Mouse (Mus musculus): ENCODE data around the gene Plek.
"Not testable (repeated sequence)": the region's sequence is repeated elsewhere in the genome, so short reads cannot be mapped to it uniquely, and the experiment has no call there.

Plek gene

DNA sequence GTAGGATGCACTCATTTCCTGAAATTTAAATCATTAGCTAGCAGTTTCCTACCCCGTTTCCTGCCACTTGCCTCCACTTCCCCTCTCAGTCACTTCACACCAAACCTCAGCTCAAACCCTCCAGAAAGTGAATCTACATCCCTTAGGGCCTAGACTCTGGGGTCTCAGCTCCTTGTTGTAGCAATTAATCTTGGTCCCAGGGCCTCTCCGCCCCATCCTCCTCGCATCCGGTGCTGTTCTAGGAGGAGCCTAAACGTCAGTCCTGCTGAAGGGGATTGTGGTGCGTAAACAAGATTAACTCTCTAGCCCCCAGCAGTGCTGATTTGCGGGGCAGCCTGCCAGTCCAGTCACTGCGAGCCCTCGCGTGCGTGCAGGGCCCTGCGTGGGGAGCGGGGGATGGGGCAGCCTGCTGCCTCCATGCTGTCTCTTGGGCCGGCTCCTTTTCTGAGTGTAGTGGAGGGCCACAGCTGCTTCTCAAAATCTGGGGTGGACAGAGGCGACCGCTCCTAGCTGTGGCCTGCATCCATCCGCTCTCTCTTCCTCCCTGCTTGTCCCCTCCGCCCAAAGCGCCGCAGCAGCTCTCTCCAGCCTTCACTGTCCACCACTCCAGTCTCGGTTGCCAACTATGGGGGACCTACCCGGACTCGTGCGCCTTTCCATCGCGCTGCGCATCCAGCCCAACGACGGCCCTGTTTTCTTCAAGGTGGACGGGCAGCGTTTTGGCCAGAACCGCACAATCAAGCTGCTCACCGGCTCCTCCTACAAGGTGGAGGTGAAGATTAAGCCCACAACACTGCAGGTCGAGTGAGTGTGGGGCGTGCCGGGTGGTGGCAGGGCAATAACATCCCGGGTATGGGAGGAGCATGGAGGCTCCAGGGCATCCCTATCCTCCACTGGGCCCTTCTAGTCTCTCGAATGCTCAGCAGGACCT is at the start of gene Plek, which contains the start of gene Cnrip1:
Plek (minus strand) TSS at position 837 of the 931 bp plus-strand sequence.
Cnrip1 (plus strand) TSS at position 42 of the 931 bp plus-strand sequence.
- peak; percentile 76 for DNase-seq (ENCODE audit: low spot score)

- DNase-seq (ENCODE audit: low spot score) = no peak
These were observed 33.9 kb upstream of the Plek start for GRCm38 (mm10) chr11:17086106-17086505.

- no peak for DNase-seq (ENCODE audit: low spot score)
These were observed 31.7 kb upstream of the Plek start for GRCm38 (mm10) chr11:17083866-17084265.

GRCm38 (mm10) chr11:17083455-17083854 is 31.3 kb upstream of the Plek start:
- no peak for DNase-seq (ENCODE audit: low spot score)

DNA sequence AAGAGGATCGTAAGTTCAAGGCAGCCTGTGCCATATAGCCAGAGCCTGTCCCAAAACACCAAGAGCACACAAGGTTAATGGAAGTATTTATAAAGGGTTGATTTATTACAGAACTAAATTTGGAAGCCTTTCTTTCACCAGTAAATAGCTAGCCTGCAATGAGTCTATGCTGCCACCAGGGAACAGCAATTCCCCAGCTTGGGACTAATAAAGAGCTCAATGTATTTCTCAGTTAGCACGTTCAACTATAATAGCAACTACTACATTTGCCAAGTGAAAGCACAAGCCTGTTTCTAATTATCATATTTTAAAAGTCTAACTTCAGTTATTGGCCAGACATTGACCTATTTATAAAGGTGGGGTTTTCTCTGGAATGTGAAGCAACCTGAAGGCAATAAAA is 30.8 kb upstream of the Plek start:
- peak; percentile 45 for DNase-seq (ENCODE audit: low spot score)

GRCm38 (mm10) chr11:17082086-17082485 is 29.9 kb upstream of the Plek start:
- no peak for DNase-seq (ENCODE audit: low spot score)

DNA sequence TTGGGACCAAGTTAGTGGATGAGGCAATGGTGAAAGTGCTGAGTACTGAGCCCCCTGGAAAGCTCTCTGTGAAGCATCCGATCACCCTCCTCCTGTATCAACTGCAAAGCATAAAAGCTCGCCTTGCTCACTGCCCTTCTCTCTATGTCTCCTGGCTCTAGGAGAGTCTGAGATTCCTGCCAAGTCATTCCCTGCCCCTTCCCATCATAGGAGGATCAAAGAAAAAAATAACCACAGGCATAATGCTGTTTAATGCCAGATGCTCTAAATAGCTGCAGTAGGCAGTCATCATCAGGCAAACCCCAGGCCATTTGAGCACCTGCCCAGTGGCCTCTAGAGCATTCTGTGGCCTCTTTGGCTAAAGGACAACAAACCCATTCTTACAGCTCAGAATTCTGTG is 23.5 kb upstream of the Plek start:
- no peak for DNase-seq (ENCODE audit: low spot score)

DNA sequence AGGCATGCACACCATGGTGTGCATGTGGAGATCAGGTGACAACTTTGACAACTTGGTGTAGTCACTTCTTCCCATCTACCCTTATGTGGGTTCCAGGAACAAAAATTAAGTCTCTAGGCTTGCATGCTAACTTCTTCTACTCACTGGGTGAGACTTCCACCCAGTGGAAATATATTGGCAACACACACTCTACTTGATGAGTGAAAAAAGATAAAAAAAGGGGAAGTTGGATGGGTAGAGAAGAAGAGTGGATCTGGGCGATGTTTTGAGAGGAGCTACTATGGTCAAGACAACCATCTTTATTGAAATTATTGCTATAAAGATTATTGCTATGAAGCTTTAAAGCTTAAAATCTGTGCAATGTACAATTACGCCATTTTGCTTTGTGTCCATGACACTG is 17.2 kb upstream of the Plek start:
- not testable (repeated sequence) for DNase-seq (ENCODE audit: low spot score)

DNA sequence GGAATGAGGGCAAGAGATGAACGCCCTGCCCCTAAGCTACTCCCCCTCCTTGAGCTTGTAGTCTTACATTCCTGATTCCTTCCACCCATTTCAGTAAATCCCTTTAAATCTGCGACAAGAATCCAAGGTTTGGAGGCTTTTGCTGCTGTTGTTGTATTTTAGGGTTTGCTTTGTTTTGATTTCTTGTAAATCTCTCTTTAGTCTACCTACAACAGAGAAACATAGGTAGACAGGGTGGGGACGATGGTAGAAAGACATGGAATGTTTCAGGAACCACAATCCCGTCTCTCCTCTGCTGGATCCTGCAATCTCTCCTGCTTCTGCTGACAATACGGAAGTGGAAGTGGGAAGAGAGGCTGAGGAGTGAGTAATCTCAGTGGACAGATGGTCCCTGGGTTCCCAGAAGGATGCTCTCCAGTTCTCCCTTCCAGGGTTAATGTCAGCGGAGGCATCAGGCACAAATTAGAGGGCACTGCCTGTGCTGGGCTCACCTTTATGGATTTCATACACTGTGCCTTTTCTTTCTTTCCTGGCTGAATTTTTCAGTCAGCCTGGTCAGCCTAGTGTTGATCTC is 382 bp upstream of the Plek start:
- no peak for DNase-seq (ENCODE audit: low spot score)

DNA sequence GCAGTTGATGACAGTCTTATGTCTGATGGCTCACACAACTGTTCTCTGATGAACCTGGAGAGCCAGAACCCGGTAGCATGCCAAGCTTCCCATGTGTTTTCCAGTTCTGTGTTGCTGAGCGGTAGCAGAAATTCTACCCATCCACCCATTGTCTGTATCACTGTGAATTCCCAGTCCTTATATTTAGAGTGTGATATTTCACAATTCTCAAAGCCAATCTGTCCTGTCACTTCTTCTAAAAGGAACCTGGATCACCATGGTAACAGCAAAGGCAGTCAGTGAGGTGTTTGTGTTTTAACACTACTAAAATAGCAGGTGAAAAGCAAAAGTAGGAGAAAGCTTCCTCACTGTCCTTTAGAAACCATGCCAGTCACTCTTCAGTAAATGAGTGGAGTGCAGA is 6.4 kb downstream of the Plek start:
- DNase-seq (ENCODE audit: low spot score) = no peak

DNA sequence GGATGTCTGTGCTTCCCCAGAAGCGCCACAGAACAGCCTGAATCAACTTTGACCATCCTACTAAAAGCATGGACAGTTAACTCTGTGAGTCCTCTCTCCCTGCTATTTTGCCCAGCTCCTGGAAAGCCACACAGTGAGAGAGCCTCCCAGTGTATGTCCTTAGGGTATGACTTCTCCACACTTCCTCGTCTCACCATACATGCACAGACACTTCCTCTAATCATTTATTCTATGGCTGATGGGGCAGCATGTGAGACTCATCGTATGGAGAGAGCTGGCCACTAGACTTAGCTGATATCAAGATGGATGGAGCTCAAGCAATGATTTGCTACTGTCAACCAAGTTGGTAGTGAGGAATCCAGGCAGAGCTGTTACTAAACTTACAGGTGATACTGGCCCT is 28.2 kb downstream of the Plek start:
- no peak for DNase-seq (ENCODE audit: low spot score)

- no peak for DNase-seq (ENCODE audit: low spot score)
These were observed 29.0 kb downstream of the Plek start for GRCm38 (mm10) chr11:17023206-17023605.

DNA sequence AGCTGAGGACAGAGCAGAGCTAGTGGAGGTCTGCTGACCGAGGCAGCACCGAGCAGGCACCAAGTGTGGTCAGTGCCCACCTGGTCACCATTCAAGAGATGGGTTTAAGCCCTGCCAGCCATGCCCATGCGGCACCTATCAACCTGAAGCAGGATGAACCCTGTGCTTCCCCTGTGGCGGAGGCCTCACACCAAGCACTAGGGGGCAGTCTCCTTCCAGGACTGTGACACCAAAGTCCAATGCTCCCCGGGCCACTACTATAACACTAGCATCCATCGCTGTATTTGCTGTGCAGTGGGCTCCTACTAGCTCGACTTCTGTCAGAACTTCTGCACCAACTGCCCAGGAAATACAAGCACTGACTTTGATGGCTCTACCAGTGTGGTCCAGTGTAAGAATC is 32.9 kb downstream of the Plek start:
- DNase-seq (ENCODE audit: low spot score) = no peak

DNA sequence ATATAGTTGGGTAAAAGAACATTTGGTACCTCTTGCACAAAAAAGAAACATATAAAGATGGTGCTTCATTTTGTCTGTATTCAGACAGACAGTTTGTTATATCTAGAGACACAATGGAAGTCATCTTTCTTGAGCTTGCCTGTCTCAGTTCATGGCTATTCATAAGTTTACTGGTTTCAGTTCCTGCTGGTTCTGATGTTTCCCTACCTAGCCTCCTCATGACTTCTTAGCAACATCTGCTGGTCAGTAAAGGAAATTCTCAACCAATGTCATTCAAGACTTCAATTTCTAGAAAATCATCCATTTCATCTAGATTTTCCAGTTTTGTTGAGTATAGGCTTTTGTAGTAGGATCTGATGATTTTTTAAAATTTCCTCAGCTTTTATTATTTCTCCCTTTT is 39.2 kb downstream of the Plek start:
- DNase-seq (ENCODE audit: low spot score) = no peak

DNA sequence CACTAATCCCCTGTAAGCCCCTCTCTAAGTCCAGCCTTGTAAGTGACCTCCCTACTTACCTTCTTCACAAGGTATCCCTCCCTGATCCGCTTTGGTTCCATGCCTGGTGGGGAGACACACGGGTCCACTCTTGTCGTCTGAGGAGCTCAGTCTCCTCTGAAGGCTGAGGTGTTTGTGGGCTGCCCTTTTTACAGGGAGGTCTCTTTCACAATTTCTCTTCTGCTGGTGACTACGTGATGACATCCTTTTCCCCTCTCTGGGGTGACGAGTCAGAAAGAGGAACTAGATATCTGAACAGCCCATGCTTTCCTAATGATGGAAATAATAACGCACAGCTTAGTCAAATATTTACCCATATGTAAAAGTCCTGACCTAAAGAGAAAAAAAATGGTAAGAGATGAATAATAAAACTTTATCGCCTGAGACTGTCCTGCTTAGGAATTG is 43.7 kb downstream of the Plek start:
- no peak for DNase-seq (ENCODE audit: low spot score)

DNA sequence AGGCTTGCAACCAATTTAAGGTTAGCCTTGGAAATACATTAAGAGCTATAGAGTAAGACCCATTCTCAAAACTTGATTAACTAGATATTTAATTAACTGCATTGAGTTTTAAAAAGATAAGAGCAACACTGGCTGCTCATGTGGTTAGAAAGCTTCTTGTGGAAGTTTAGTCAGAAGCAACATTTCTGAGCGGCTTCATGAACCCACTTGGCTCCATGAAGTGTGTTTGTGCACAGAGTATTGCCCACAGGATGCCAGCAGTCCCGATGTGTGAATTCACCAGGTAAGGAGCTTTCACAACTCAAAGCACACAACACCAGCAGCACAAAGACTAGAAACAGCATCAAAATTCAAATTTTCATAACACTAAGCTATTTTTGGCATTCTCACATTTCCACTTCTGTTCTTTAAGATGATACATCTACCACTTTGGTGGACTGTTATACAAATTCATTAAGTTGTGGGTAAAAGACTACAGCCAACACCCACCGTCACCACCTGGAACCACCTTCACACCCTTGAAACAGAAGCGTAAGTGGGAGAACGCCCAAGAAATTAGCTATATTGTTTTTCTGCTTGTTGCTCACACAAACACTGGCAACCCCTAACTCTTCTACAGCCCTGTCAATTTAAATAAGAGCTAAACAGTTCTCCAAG is 44.5 kb downstream of the Plek start:
- no peak for DNase-seq (ENCODE audit: low spot score)

DNA sequence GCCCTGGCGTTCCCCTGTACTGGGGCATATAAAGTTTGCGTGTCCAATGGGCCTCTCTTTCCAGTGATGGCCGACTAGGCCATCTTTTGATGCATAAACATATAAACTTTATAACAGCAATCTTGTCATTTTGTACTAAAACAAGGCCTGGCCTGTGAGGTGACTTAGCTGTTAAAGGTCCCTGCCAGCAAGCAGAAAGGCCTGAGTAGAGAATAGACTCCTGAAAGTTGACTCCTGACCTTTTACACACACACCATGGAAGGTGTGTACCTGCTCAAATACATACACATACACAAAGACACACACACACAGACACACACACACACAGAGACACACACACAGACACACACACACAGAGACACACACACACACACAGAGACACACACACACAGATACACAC is 45.7 kb downstream of the Plek start:
- not testable (repeated sequence) for DNase-seq (ENCODE audit: low spot score)

GRCm38 (mm10) chr11:17004899-17005846 is 47.0 kb downstream of the Plek start:
- no peak for DNase-seq (ENCODE audit: low spot score)

GRCm38 (mm10) chr11:17003757-17004156 is 48.4 kb downstream of the Plek start:
- no peak for DNase-seq (ENCODE audit: low spot score)

DNA sequence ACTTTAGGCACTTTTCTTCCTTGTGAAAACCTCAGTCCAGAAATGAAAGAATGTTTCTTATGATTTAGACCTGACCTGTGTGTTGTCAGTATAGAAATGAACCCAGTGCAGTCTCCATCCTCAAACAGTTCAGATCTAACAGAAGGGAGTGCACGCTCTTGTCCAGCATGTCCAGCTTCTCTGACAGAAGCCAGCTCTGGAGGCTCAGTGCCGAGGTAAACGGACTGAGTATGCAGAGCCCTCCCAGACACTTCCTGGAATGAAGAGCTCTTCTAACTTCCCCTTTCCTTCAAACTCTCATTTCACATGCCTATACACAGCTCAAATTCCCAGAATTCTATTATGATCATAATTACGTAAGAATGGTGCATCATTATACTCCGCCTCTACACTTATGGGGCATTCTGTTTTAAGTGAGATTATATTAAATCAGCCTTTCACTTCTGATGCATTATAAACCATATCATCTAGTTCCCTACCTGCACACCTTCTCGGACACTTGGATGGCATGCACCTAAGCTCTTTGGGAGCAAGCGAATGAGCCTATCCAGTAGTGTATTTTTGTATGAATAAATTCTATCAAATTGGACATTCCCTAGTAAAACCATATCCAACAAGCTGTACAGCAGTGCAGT is 49.3 kb downstream of the Plek start:
- no peak for DNase-seq (ENCODE audit: low spot score)
